Mouse (Mus musculus) adrenal gland, postnatal 0 days (tissue): Measurements from ENCODE around the gene Cenpw. TPM values are rescaled to one million over a fixed set of nuclear protein-coding genes. Genes with fewer than 3 reads are reported as not detected.

ENCODE experiments used
- polyA plus RNA-seq: library from polyadenylated mRNA; unstranded; fragments of >200 nt; fragmentation: Nextera tagmentation; extraction: Ambion mirVana; gene quantifications from 2 replicates; pipeline ENCODE4 v1.2.1, GENCODE M21; 2015

Cenpw gene
- polyA plus RNA-seq = 42.0 and 89.8 TPM in 2 replicates

DNA sequence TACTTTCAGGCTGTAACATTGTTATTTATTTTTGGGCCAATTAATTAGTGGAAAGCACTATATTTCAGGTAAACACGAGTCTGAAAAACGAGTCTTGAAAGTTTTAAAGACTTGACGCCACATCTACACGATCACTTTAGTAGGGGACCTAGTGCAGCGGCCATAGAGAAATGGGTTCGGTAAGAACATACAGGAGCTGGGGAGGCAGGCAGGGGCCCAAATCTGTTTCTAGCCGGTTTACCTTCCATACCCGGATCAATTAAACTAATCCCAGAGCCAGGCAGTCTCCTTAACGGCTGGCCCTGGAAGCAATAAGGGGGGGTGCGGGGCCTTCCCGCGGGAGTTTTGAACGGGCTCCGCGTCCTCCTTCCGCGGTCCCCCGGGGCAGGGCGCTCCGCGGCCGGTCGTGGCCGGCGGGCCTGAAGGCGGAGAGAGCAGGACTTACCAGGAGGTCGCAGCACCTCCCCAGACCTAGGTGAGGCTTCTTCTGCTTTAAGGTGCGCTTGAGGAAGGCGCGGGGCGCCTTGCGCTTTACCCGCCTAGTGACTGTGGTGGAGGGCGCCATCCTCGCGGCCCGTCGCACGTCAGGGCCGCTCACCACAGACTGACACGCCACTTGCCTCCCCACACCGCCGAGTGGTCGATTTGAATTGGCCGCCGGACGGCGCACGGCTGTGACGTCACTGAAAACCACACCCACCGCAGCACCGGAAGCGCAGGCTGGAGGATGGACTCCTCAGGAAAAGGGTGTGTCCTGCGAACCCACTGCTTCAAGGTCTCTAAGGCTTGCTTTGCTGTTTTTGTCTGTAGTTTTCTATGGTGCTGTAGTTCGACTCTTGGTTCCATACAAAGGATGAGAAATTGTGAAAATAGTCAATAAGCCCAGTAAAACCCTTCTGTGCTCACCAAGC is at the start of gene Cenpw:
TSS of gene Cenpw (minus strand) at position 645 of the 911 bp plus-strand sequence.

